In the genomic region with DNA sequence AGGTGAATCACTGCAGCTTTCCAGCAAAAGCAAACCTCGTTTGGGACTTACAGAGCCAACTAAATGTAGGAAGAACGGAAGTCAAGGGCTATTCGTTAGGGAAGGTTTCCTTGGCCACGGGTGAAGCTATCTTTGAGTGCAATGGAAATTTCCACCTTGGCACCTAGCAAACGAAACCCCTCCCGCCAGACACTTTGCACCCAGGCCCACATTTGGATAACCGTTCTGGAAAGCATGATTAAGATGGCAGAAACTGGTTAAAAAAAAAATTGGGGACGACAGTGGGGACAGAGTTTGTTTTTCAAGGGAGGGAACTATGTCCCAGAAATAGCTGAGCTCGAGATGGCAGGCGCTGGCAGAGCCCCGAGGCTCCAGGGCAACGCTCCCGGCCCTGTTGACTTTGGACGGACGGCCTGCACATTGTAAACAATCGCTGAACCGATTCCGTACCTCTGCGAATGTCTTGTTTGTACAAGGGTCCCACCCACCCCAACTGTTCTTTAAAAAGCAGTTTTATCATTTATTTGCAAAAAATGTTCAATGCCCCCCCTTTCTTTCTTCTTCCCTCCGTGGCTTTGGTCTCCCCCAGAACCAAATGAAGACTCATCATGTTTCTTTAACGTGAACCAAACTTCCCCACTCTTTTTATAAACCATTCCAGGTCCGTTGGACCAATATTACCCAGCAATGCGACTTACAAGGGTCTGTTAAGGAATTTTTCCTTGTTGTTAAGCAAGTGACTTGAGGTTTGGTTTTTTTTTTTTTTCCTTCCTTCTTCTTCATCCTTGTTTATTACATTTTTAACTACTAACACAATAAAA, we compare ENCODE assay signal across 8 mouse cellular contexts. TPM values are rescaled to one million over a fixed set of nuclear protein-coding genes. Genes with fewer than 3 reads are reported as not detected.
DNase-seq lines count a peak whose midpoint lies in the region; ATAC-seq and TF ChIP-seq lines count a peak whose summit lies in the region.

No protein-coding gene starts in this region.

- no peak for TF ChIP-seq POLR2A in brain, embryonic 14.5 days (IDR thresholded peaks at IDR 0.05; ENCODE audit: borderline replicate concordance, extremely low read depth, insufficient read depth, insufficient read length, poor library complexity, severe bottlenecking)

- H3K4me2 ChIP-seq in forebrain, postnatal 0 days (ENCODE audit: low read depth): peak overlapping the region; percentile 55
- H3K4me2 ChIP-seq in hindbrain, embryonic 14.5 days (replicated peaks): peak overlapping the region; percentile 43
- peak overlapping the region; percentile 53 for H3K4me2 ChIP-seq in limb, embryonic 15.5 days
- H3K4me2 ChIP-seq in midbrain, embryonic 15.5 days: peak overlapping the region; percentile 40

- WGBS in forebrain, postnatal 0 days: 21% methylated on average over 23 of the region's 23 CpGs
- WGBS in hindbrain, embryonic 14.5 days: 14% methylated on average over 23 of the region's 23 CpGs
- WGBS in limb, embryonic 15.5 days: 20% methylated on average over 23 of the region's 23 CpGs
- 15% methylated on average over 23 of the region's 23 CpGs for WGBS in midbrain, embryonic 15.5 days

- H3K9me3 ChIP-seq in E14TG2a.4 (ENCODE audit: low read length): no peaks in the 10 kb centered on the region
- H3K9me3 ChIP-seq in forebrain, postnatal 0 days (ENCODE audit: low read length): no peaks in the 10 kb centered on the region
- no peaks in the 10 kb centered on the region for H3K9me3 ChIP-seq in hindbrain, embryonic 14.5 days (ENCODE audit: control insufficient read depth, low read length)
- H3K9me3 ChIP-seq in limb, embryonic 15.5 days: no peaks in the 10 kb centered on the region
- no peaks in the 10 kb centered on the region for H3K9me3 ChIP-seq in midbrain, embryonic 15.5 days

- peaks cover 23% of the 10 kb centered on the region for H3K4me1 ChIP-seq in E14TG2a.4 (replicated peaks; ENCODE audit: low read depth, low read length)
- H3K4me1 ChIP-seq in forebrain, postnatal 0 days (ENCODE audit: insufficient read depth): no peaks in the 10 kb centered on the region
- peaks cover 32% of the 10 kb centered on the region for H3K4me1 ChIP-seq in hindbrain, embryonic 14.5 days (replicated peaks; ENCODE audit: control insufficient read depth, insufficient read depth, low read length)
- peaks cover 23% of the 10 kb centered on the region for H3K4me1 ChIP-seq in limb, embryonic 15.5 days
- H3K4me1 ChIP-seq in midbrain, embryonic 15.5 days: peaks cover 23% of the 10 kb centered on the region

- peak overlapping the region; percentile 45; the same call in 1 of the 2 replicates for H3K4me3 ChIP-seq in E14TG2a.4 (replicated peaks; ENCODE audit: low read length)
- peak overlapping the region; percentile 25; the same call in 1 of the 2 replicates for H3K4me3 ChIP-seq in forebrain, postnatal 0 days (ENCODE audit: low read depth, low read length)
- H3K4me3 ChIP-seq in hindbrain, embryonic 14.5 days (replicated peaks; ENCODE audit: low read length): no peak overlapping the region
- peak overlapping the region; percentile 30 for H3K4me3 ChIP-seq in limb, embryonic 15.5 days
- no peak overlapping the region for H3K4me3 ChIP-seq in midbrain, embryonic 15.5 days

- TF ChIP-seq CTCF in E14TG2a.4 (conservative IDR thresholded peaks at IDR 0.05; ENCODE audit: low read length): no peak
- no peak for TF ChIP-seq CTCF in brain, embryonic 14.5 days (IDR thresholded peaks at IDR 0.05; ENCODE audit: borderline replicate concordance, extremely low read depth, insufficient read depth, insufficient read length)
- TF ChIP-seq CTCF in forebrain, postnatal 0 days (IDR thresholded peaks at IDR 0.05; ENCODE audit: low read depth): no peak

- peak overlapping the region; percentile 69 for H3K27ac ChIP-seq in forebrain, postnatal 0 days (ENCODE audit: low read depth, low read length)
- peak overlapping the region; percentile 76 for H3K27ac ChIP-seq in hindbrain, embryonic 14.5 days
- peak overlapping the region; percentile 92 for H3K27ac ChIP-seq in limb, embryonic 15.5 days
- H3K27ac ChIP-seq in midbrain, embryonic 15.5 days: peak overlapping the region; percentile 79

- no peaks in the 10 kb centered on the region for H3K36me3 ChIP-seq in E14TG2a.4 (ENCODE audit: insufficient read depth, low read length)
- H3K36me3 ChIP-seq in forebrain, postnatal 0 days (ENCODE audit: insufficient read depth): no peaks in the 10 kb centered on the region
- H3K36me3 ChIP-seq in hindbrain, embryonic 14.5 days (replicated peaks; ENCODE audit: control insufficient read depth, insufficient read depth): no peaks in the 10 kb centered on the region
- no peaks in the 10 kb centered on the region for H3K36me3 ChIP-seq in limb, embryonic 15.5 days
- no peaks in the 10 kb centered on the region for H3K36me3 ChIP-seq in midbrain, embryonic 15.5 days (replicated peaks)

- no peak for ATAC-seq in forebrain, postnatal 0 days
- ATAC-seq in hindbrain, embryonic 14.5 days (ENCODE audit: low FRiP score): no peak
- no peak for ATAC-seq in limb, embryonic 15.5 days (ENCODE audit: insufficient number of reproducible peaks, low FRiP score, low TSS enrichment, low read depth)
- no peak for ATAC-seq in midbrain, embryonic 15.5 days (replicated peaks)
- ATAC-seq in megakaryocyte progenitor cell, adult 5-6 weeks (replicated peaks; ENCODE audit: poor library complexity): no peak
- ATAC-seq in frontal cortex, adult (ENCODE audit: low TSS enrichment): no peak

- peak overlapping the region; percentile 31; the same call in 1 of the 2 replicates for H3K9ac ChIP-seq in forebrain, postnatal 0 days
- peak overlapping the region; percentile 29; the same call in 1 of the 2 replicates for H3K9ac ChIP-seq in hindbrain, embryonic 14.5 days
- H3K9ac ChIP-seq in limb, embryonic 15.5 days: no peak overlapping the region
- no peak overlapping the region for H3K9ac ChIP-seq in midbrain, embryonic 15.5 days

- peak; percentile 37 for DNase-seq in brain, embryonic 14.5 days (ENCODE audit: low read depth)
- no peak for DNase-seq in forebrain, postnatal 0 days
- DNase-seq in hindbrain, embryonic 14.5 days (ENCODE audit: low spot score): peak; percentile 26

- H3K27me3 ChIP-seq in E14TG2a.4 (ENCODE audit: insufficient read depth, low read length): peaks cover 28% of the 10 kb centered on the region
- H3K27me3 ChIP-seq in forebrain, postnatal 0 days (ENCODE audit: insufficient read depth, low read length): no peaks in the 10 kb centered on the region
- H3K27me3 ChIP-seq in hindbrain, embryonic 14.5 days (ENCODE audit: control insufficient read depth, insufficient read depth, low read length): no peaks in the 10 kb centered on the region
- H3K27me3 ChIP-seq in limb, embryonic 15.5 days: no peaks in the 10 kb centered on the region
- no peaks in the 10 kb centered on the region for H3K27me3 ChIP-seq in midbrain, embryonic 15.5 days (replicated peaks)

RNA-seq across cellular contexts. Expression of gene Skor1, which starts 57.5 kb away (rescaled TPM):
- polyA plus RNA-seq in brain, embryonic 14.5 days (2012; rRNA removed): 3.7 and 16.7 TPM in 2 replicates
- total RNA-seq in forebrain, postnatal 0 days (2014; rRNA removed): 0.69 and 1.0 TPM in 2 replicates
- polyA plus RNA-seq in forebrain, postnatal 0 days (2015; fragmentation: Nextera tagmentation; extraction: Ambion mirVana): 0.30 and 0.35 TPM in 2 replicates
- polyA plus RNA-seq in hindbrain, embryonic 14.5 days (2014; fragmentation: Nextera tagmentation; extraction: Ambion mirVana): 19.5 and 21.5 TPM in 2 replicates
- 0.04 TPM in 1 of 2 replicates, not detected in the other for polyA plus RNA-seq in limb, embryonic 15.5 days (2015; fragmentation: Nextera tagmentation; extraction: Ambion mirVana)
- polyA plus RNA-seq in midbrain, embryonic 15.5 days (2015; fragmentation: Nextera tagmentation; extraction: Ambion mirVana): 1.6 and 1.9 TPM in 2 replicates
- 0.07 TPM in 1 of 2 replicates, not detected in the other for total RNA-seq in megakaryocyte progenitor cell, adult 5-6 weeks (2015)
- not detected in 2 replicates for total RNA-seq in megakaryocyte progenitor cell, adult 5-6 weeks (2017)

Comparison
In these comparisons a context has a peak if more than half of its experiments do, and no peak if none do; other contexts are left out.
1. H3K4me3 ChIP-seq: peak in E14TG2a.4 (single experiment), forebrain, postnatal 0 days (single experiment) and limb, embryonic 15.5 days (single experiment); none in hindbrain, embryonic 14.5 days (single experiment) and midbrain, embryonic 15.5 days (single experiment).
2. H3K9ac ChIP-seq: peak in forebrain, postnatal 0 days (single experiment) and hindbrain, embryonic 14.5 days (single experiment); none in limb, embryonic 15.5 days (single experiment) and midbrain, embryonic 15.5 days (single experiment).
3. Peak in every context shown above with its lines, with median percentiles within 50 percentile points of each other: H3K27ac ChIP-seq and H3K4me2 ChIP-seq.